Mouse (Mus musculus) lung, embryonic 14.5 days (tissue): ENCODE measurements around the gene Ndufs6. TPM values are rescaled to one million over a fixed set of nuclear protein-coding genes. Genes with fewer than 3 reads are reported as not detected.
A peak's percentile ranks its signal among the peaks of the same experiment; 100 is the strongest.

Source experiments
- ATAC-seq: fragments of 200-750 bp; cut with Nextera tagmentation; 2 replicates; pipeline ENCODE4 v1.8.0; 2017; ENCODE audit warnings: mild to moderate bottlenecking, moderate TSS enrichment, moderate library complexity; ENCODE audit not compliant: insufficient read depth
- DNase-seq: peaks from one replicate; pipeline ENCODE4 v3.0.0-alpha.2; 2015
- H3K27ac ChIP-seq: fragments of 300-500 bp; sonication (generic); 2 replicates; pipeline ENCODE4 v1.5.1; 2014; ENCODE audit warnings: low read depth, mild to moderate bottlenecking, moderate library complexity
- H3K27me3 ChIP-seq: fragments of 300-500 bp; sonication (generic); 2 replicates; pipeline ENCODE4 v1.6.1; 2014; ENCODE audit warnings: low read length, control low read depth; ENCODE audit not compliant: insufficient read depth
- H3K36me3 ChIP-seq: fragments of 300-500 bp; sonication (generic); 2 replicates; pipeline ENCODE4 v1.6.1; 2014; ENCODE audit warnings: control low read depth; ENCODE audit not compliant: insufficient read depth
- H3K4me1 ChIP-seq: fragments of 300-500 bp; sonication (generic); 2 replicates; pipeline ENCODE4 v1.6.1; 2014; ENCODE audit warnings: antibody characterized with exemption, control low read depth; ENCODE audit not compliant: insufficient read depth
- H3K4me2 ChIP-seq: fragments of 300-500 bp; sonication (generic); 2 replicates; pipeline ENCODE4 v1.6.1; 2014; ENCODE audit warnings: mild to moderate bottlenecking
- H3K4me3 ChIP-seq: fragments of 300-500 bp; sonication (generic); 2 replicates; pipeline ENCODE4 v1.5.1; 2014; ENCODE audit warnings: low read depth, low read length
- H3K9ac ChIP-seq: fragments of 300-500 bp; sonication (generic); 2 replicates; pipeline ENCODE4 v1.6.1; 2014
- H3K9me3 ChIP-seq: fragments of 300-500 bp; sonication (generic); 2 replicates; pipeline ENCODE4 v1.6.1; 2016; ENCODE audit warnings: low read depth, low read length, control low read depth
- CTCF ChIP-seq: IDR thresholded peaks from 2 replicates; pipeline ENCODE4 v1.5.1; 2016; ENCODE audit warnings: antibody characterized with exemption, low read depth
- WGBS: fragments of 180-500 bp; shearing (Covaris S2); extraction: QIAGEN DNeasy Blood & Tissue Kit; methylation state at CpG from one replicate; pipeline ENCODE4 v1.1.7; 2014; 5-methylcytosine and 5-hydroxymethylcytosine counted together
- polyA plus RNA-seq: library from polyadenylated mRNA; unstranded; fragments of >200 nt; fragmentation: Nextera tagmentation; extraction: Ambion mirVana; gene quantifications from 2 replicates; pipeline ENCODE4 v1.2.1, GENCODE M21; 2014

The Ndufs6 gene
- polyA plus RNA-seq, 1 experiment from 2014 or later, result 409 TPM

- Histone ChIP-seq H3K9me3 (no peaks in the 10 kb centered on the region), H3K27ac (no peak overlapping the region), H3K9ac (no peak overlapping the region), H3K4me3 (no peak overlapping the region), H3K4me1 (no peaks in the 10 kb centered on the region), H3K27me3 (no peaks in the 10 kb centered on the region), H3K4me2 (no peak overlapping the region), H3K36me3 (no peaks in the 10 kb centered on the region)
- TF ChIP-seq CTCF, result no peak
- ATAC-seq (no peak), DNase-seq (no peak)
- WGBS, result 49% methylated on average over 4 of the region's 4 CpGs
These were observed 22.3 kb downstream of the Ndufs6 start for GRCm38 (mm10) chr13:73306085-73306410.

DNA sequence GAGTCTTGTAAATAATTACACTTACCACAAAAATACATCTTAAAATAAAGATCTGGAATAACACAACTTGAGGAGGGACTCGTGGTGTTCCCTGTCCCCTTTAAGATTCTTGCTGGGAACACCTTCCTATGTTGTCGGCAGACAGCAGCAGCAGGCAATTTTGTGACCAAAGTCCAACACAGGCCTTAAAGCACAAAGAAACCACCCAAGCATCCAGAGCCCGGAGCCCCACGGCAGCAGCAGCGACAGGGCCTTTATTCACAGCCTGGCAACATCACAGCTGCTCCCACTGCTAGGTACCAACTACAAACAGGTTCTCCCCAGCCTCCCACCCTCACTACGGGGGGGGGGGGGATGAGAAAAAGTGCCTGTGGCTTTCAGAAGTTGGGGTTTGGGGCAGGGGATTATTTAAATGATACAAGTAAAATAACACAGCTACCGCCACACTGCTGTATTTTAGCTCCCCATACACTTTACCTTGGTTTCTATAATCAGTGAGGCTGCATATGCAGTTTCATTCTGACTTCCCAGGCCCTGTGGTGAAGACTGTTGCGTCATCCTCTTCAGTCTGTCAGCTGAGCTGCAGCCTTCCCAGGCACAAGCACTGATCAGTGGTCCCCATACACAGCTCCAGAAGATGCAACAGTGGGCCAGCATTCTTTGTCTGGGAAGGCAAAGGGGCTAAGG lies 22.8 kb downstream of the Ndufs6 start:
- TF ChIP-seq CTCF, result no peak
- Histone ChIP-seq H3K4me1 (no peaks in the 10 kb centered on the region), H3K4me3 (no peak overlapping the region), H3K4me2 (no peak overlapping the region), H3K27ac (no peak overlapping the region), H3K36me3 (no peaks in the 10 kb centered on the region), H3K9me3 (no peaks in the 10 kb centered on the region), H3K9ac (no peak overlapping the region), H3K27me3 (no peaks in the 10 kb centered on the region)
- ATAC-seq, result no peak
- WGBS, result 59% methylated on average over 8 of the region's 8 CpGs
- no peak for DNase-seq

- ATAC-seq (no peak), DNase-seq (no peak)
- Histone ChIP-seq H3K36me3 (no peaks in the 10 kb centered on the region), H3K9ac (no peak overlapping the region), H3K27me3 (no peaks in the 10 kb centered on the region), H3K9me3 (no peaks in the 10 kb centered on the region), H3K4me2 (no peak overlapping the region), H3K27ac (no peak overlapping the region), H3K4me1 (no peaks in the 10 kb centered on the region), H3K4me3 (no peak overlapping the region)
- no peak for TF ChIP-seq CTCF
- WGBS, result 52% methylated on average over 6 of the region's 6 CpGs
These were observed 23.6 kb downstream of the Ndufs6 start for GRCm38 (mm10) chr13:73304729-73305128.

DNA sequence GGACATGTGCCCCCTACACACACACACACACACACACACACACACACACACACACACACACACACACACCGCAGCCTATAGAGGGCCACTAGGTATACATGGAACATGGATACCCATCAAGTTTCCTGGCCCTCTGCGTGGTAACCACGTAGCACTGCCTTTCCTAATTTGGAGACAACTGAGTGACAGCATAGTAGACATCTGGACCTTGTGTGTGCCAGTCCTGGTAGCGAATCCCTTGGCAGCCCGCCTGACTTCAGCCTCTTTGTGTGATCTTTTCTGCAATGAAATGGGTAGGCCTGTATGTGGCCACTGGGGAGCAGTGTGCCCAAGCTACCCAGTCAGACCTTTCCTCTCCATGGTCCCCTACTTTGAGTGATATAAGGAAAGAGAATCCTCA lies 29.0 kb downstream of the Ndufs6 start:
- H3K27me3 ChIP-seq, result no peaks in the 10 kb centered on the region
- no peaks in the 10 kb centered on the region for H3K9me3 ChIP-seq
- H3K9ac ChIP-seq, result no peak overlapping the region
- H3K4me2 ChIP-seq, result no peak overlapping the region
- H3K4me1 ChIP-seq, result no peaks in the 10 kb centered on the region
- no peak for DNase-seq
- ATAC-seq, result no peak
- no peak overlapping the region for H3K27ac ChIP-seq
- 76% methylated on average over 5 of the region's 5 CpGs for WGBS
- H3K4me3 ChIP-seq, result no peak overlapping the region
- no peak for TF ChIP-seq CTCF
- H3K36me3 ChIP-seq, result no peaks in the 10 kb centered on the region

DNA sequence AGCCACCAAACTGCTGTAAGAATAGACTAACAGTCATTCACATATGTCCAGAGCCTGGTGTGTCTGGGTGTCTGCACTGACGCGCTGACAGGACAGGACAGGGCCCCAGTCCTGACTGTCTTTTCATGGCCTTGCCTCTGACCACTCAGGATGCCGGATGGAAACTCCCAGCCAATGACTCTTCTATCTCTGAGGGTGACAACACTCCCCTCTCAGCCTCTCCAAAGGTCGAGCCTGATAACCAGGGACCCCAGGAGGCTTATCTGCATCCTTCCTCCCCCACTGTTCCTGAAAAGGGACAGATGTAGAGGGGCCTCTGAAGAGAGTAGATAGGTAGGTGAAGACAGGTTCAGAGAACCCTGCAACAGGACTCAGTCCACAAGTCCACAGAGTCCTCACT lies 29.6 kb downstream of the Ndufs6 start:
- WGBS, result 54% methylated on average over 4 of the region's 4 CpGs
- H3K36me3 ChIP-seq, result no peaks in the 10 kb centered on the region
- H3K27me3 ChIP-seq, result no peaks in the 10 kb centered on the region
- ATAC-seq, result no peak
- no peaks in the 10 kb centered on the region for H3K4me1 ChIP-seq
- no peaks in the 10 kb centered on the region for H3K9me3 ChIP-seq
- no peak for TF ChIP-seq CTCF
- H3K4me3 ChIP-seq, result no peak overlapping the region
- DNase-seq, result no peak
- H3K9ac ChIP-seq, result no peak overlapping the region
- H3K27ac ChIP-seq, result no peak overlapping the region
- H3K4me2 ChIP-seq, result no peak overlapping the region

DNA sequence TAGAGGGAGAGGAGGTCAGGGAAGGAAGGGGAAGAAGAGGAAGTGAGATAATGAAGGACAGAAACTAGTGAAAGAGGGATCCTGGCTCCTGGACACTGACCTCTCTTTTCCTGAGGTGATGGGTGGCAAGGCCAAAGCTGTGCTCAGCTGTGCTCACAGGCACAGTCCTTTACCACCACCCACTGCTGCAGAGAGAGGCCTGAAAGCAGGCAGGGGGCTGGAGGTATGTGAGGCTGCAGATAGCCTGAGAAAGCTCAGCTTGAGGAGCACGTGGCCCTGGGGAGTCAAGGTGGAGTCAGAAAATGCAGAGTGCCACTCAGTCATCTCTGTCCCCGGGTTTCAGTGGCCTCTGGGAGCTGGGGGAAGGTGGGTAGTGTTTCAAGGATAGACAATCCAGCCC lies 37.2 kb downstream of the Ndufs6 start:
- Histone ChIP-seq H3K4me2 (no peak overlapping the region), H3K4me3 (no peak overlapping the region), H3K9me3 (no peaks in the 10 kb centered on the region), H3K9ac (no peak overlapping the region), H3K27ac (no peak overlapping the region), H3K27me3 (no peaks in the 10 kb centered on the region), H3K36me3 (no peaks in the 10 kb centered on the region), H3K4me1 (no peaks in the 10 kb centered on the region)
- no peak for TF ChIP-seq CTCF
- 0 out of 2 replicates have a peak, but pooled peaks have one; percentile 44 for ATAC-seq
- 3% methylated on average over 2 of the region's 2 CpGs for WGBS
- DNase-seq, result no peak

DNA sequence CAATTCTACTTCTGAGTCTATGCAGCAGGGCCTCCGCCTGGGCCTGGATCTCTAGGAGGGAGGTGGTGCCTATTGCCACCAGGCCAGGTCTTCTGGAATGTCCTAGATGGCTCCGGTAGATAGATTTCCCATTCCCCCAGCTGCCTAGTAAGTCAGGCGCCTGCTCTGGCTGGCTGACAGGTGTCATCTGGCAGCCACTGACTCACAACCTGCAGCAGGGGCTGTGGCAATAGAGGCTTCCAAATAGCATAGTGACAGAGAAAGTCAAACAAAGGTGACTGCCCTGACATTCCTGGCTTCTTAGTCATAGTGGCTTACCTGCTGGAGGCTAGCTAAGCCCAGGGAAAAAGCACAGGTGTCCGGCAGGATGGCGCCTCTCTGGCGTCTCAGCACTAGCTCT lies 38.1 kb downstream of the Ndufs6 start:
- TF ChIP-seq CTCF, result no peak
- Histone ChIP-seq H3K27ac (peak overlapping the region; percentile 50; the same call in 1 of the 2 replicates), H3K4me1 (no peaks in the 10 kb centered on the region), H3K27me3 (no peaks in the 10 kb centered on the region), H3K9me3 (no peaks in the 10 kb centered on the region), H3K36me3 (no peaks in the 10 kb centered on the region), H3K9ac (no peak overlapping the region), H3K4me3 (no peak overlapping the region), H3K4me2 (no peak overlapping the region)
- 56% methylated on average over 6 of the region's 6 CpGs for WGBS
- ATAC-seq, result peak; percentile 77; the same call in 1 of the 2 replicates
- DNase-seq, result peak; percentile 46
